Mouse (Mus musculus) heart, postnatal 0 days (tissue): ENCODE measurements around the gene Fam20a. TPM values are rescaled to one million over a fixed set of nuclear protein-coding genes. Genes with fewer than 3 reads are reported as not detected.

Source experiments
- ATAC-seq: fragments of 200-750 bp; cut with Nextera tagmentation; 2 replicates; pipeline ENCODE4 v1.8.0; 2017; ENCODE audit warnings: low read depth, moderate number of reproducible peaks, moderate library complexity; ENCODE audit not compliant: insufficient read depth
- DNase-seq: peaks from one replicate; pipeline ENCODE4 v3.0.0-alpha.2; 2016; ENCODE audit warnings: low spot score
- H3K27ac ChIP-seq: fragments of 300-500 bp; sonication (generic); 2 replicates; pipeline ENCODE4 v1.5.1; 2014; ENCODE audit warnings: low read depth, mild to moderate bottlenecking
- H3K27me3 ChIP-seq: fragments of 300-500 bp; sonication (generic); 2 replicates; pipeline ENCODE4 v1.6.1; 2014; ENCODE audit warnings: low read length, mixed read lengths; ENCODE audit not compliant: control insufficient read depth, insufficient read depth
- H3K36me3 ChIP-seq: fragments of 300-500 bp; sonication (generic); replicated peaks from 2 replicates; pipeline ENCODE4 v1.6.1; 2014; ENCODE audit warnings: low read length, mixed read lengths; ENCODE audit not compliant: control insufficient read depth, insufficient read depth
- H3K4me1 ChIP-seq: fragments of 300-500 bp; sonication (generic); 2 replicates; pipeline ENCODE4 v1.6.1; 2014; ENCODE audit warnings: antibody characterized with exemption; ENCODE audit not compliant: control insufficient read depth, insufficient read depth
- H3K4me2 ChIP-seq: fragments of 300-500 bp; sonication (generic); 2 replicates; pipeline ENCODE4 v1.6.1; 2014; ENCODE audit warnings: low read depth, mild to moderate bottlenecking, low read length, moderate library complexity
- H3K4me3 ChIP-seq: fragments of 300-500 bp; sonication (generic); 2 replicates; pipeline ENCODE4 v1.5.1; 2014; ENCODE audit warnings: low read depth, low read length
- H3K9ac ChIP-seq: fragments of 300-500 bp; sonication (generic); replicated peaks from 2 replicates; pipeline ENCODE4 v1.6.1; 2014; ENCODE audit warnings: low read depth, low read length, mixed read lengths
- H3K9me3 ChIP-seq: fragments of 300-500 bp; sonication (generic); replicated peaks from 2 replicates; pipeline ENCODE4 v1.6.1; 2016; ENCODE audit warnings: low read length; ENCODE audit not compliant: control insufficient read depth
- CTCF ChIP-seq: IDR thresholded peaks from 2 replicates; pipeline ENCODE4 v1.5.1; 2016; ENCODE audit warnings: antibody characterized with exemption, control low read depth, low read depth
- EP300 ChIP-seq: IDR thresholded peaks from 2 replicates; pipeline ENCODE4 v1.6.1; 2016; ENCODE audit warnings: antibody characterized with exemption, low read depth
- WGBS: fragments of 180-500 bp; shearing (Covaris S2); extraction: QIAGEN DNeasy Blood & Tissue Kit; methylation state at CpG from one replicate; pipeline ENCODE4 v1.1.7; 2014; 5-methylcytosine and 5-hydroxymethylcytosine counted together
- polyA plus RNA-seq: library from polyadenylated mRNA; unstranded; fragments of >200 nt; fragmentation: Nextera tagmentation; extraction: Ambion mirVana; gene quantifications from 2 replicates; pipeline ENCODE4 v1.2.1, GENCODE M21; 2015
- total RNA-seq: library from RNA; depleted of rRNA; stranded (reverse); fragments of >200 nt; gene quantifications from 2 replicates; pipeline ENCODE4 v1.2.3, GENCODE M21; 2014; ENCODE audit warnings: low replicate concordance

The Fam20a gene
- total and polyA plus RNA-seq, 2 experiments from 2014 or later: 3.0 to 6.8 TPM

DNA sequence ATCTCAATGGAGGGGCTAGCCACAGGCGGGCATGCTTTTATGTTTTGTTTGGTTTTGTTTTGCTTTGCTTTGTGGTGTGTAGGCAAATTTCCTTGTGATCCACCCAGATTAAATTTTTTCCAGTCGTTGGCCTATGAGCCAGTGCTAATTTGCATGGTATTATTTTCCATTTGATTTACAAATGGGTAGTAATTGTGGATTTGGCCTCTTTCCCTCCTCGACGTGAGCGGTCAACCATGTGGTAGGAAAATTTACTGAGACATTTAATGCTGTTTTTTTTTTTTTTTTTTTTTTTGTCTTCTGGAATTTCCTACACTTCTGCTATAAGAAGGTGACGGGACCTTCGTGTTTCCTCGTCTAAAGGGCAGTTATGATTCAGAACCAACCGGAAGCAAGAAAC lies 18.2 kb downstream of the Fam20a start:
- no peak overlapping the region for H3K27ac ChIP-seq
- no peaks in the 10 kb centered on the region for H3K9me3 ChIP-seq
- no peak overlapping the region for H3K4me3 ChIP-seq
- no peak overlapping the region for H3K4me2 ChIP-seq
- DNase-seq (no peak), ATAC-seq (no peak)
- peaks cover 17% of the 10 kb centered on the region for H3K4me1 ChIP-seq
- no peaks in the 10 kb centered on the region for H3K36me3 ChIP-seq
- H3K9ac ChIP-seq: no peak overlapping the region
- H3K27me3 ChIP-seq: no peaks in the 10 kb centered on the region
- WGBS: 75% methylated on average over 9 of the region's 9 CpGs
- TF ChIP-seq EP300 (no peak), CTCF (no peak)

DNA sequence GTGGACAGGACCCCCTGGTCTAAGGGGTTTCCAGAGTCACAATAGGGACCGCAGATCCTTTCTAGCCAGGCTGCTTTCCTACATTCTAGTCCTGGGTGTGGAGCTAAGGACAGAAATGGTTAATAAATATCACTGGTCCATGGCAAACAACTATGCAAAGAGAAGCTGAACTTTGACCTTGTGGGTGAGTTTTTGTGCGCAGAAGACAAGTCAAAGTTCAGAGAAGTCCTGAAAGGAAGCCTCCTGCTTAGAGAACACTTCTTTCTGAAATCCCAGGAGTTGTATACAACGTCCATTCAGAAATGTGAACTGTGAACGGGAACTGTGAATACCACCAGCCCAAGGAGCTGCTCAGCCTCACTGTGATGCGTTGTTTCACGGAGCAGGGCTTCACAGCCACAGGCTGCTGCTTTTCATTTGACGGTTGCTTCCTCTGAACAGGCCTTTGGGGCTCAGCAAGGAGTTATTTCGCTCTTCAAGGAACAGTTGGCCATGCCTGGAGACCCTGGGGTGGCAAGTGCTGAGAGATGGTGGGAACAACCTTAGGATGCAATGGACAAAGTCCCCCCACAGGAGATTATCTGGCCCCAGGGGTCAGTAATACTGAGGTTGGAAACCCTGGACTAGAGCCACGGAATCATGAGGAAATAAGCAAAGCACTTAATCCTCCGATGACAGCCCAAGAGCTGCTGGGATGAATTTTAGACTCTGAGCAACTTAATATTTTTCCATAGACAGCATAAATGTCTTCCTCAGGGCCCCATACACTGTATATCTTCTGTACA lies 19.9 kb downstream of the Fam20a start:
- Histone ChIP-seq H3K4me3 (no peak overlapping the region), H3K9ac (no peak overlapping the region), H3K27me3 (no peaks in the 10 kb centered on the region), H3K27ac (no peak overlapping the region), H3K4me2 (no peak overlapping the region), H3K9me3 (no peaks in the 10 kb centered on the region), H3K4me1 (peaks cover 17% of the 10 kb centered on the region), H3K36me3 (no peaks in the 10 kb centered on the region)
- no peak for ATAC-seq
- WGBS: 62% methylated on average over 10 of the region's 10 CpGs
- DNase-seq: no peak
- TF ChIP-seq CTCF (no peak), EP300 (no peak)

DNA sequence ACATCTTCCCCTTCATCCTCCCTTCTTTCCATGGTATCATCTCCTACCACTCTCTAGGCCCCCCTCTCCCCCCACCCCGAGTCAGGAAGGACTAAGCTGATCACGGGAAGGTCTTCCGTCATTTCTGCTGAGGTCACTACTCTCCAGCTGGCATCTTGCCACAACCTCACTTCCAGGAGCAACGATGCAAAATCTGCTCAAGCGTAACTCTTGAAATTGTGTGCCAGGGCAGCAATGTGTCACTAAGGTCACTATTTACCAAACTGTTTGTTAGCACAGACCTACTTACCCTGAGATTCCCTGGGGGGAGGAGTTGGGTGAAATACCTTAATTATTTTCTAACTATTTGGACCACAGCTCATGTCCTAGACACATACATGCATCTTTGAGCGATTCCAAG lies 21.3 kb downstream of the Fam20a start:
- TF ChIP-seq CTCF (no peak), EP300 (no peak)
- DNase-seq (no peak), ATAC-seq (no peak)
- Histone ChIP-seq H3K27ac (no peak overlapping the region), H3K27me3 (no peaks in the 10 kb centered on the region), H3K9ac (no peak overlapping the region), H3K4me3 (no peak overlapping the region), H3K9me3 (no peaks in the 10 kb centered on the region), H3K4me1 (peaks cover 11% of the 10 kb centered on the region), H3K4me2 (no peak overlapping the region), H3K36me3 (no peaks in the 10 kb centered on the region)
- 35% methylated on average over 6 of the region's 6 CpGs for WGBS

GRCm38 (mm10) chr11:109699784-109700183 lies 22.3 kb downstream of the Fam20a start:
- Histone ChIP-seq H3K4me2 (no peak overlapping the region), H3K4me3 (no peak overlapping the region), H3K4me1 (0 out of 2 replicates have a peak, but pooled peaks cover 1% of the 10 kb centered on the region), H3K27ac (no peak overlapping the region), H3K9ac (no peak overlapping the region), H3K27me3 (no peaks in the 10 kb centered on the region), H3K9me3 (no peaks in the 10 kb centered on the region), H3K36me3 (no peaks in the 10 kb centered on the region)
- DNase-seq (no peak), ATAC-seq (no peak)
- WGBS: 64% methylated on average over 2 of the region's 2 CpGs
- TF ChIP-seq CTCF: no peak
- no peak for TF ChIP-seq EP300

GRCm38 (mm10) chr11:109698740-109699139 lies 23.3 kb downstream of the Fam20a start:
- no peak overlapping the region for H3K9ac ChIP-seq
- no peak overlapping the region for H3K4me2 ChIP-seq
- no peak for ATAC-seq
- H3K9me3 ChIP-seq: no peaks in the 10 kb centered on the region
- H3K27me3 ChIP-seq: no peaks in the 10 kb centered on the region
- H3K27ac ChIP-seq: no peak overlapping the region
- H3K36me3 ChIP-seq: no peaks in the 10 kb centered on the region
- H3K4me1 ChIP-seq: no peaks in the 10 kb centered on the region
- TF ChIP-seq EP300 (no peak), CTCF (no peak)
- 78% methylated on average over 10 of the region's 10 CpGs for WGBS
- no peak overlapping the region for H3K4me3 ChIP-seq
- no peak for DNase-seq
